Mouse (Mus musculus): ENCODE measurements around the gene Lgals4. TPM values are rescaled to one million over a fixed set of nuclear protein-coding genes. Genes with fewer than 3 reads are reported as not detected.

Lgals4 gene
- total RNA-seq, 2 experiments from 2014 or later = 2.6 to 23.2 TPM

DNA sequence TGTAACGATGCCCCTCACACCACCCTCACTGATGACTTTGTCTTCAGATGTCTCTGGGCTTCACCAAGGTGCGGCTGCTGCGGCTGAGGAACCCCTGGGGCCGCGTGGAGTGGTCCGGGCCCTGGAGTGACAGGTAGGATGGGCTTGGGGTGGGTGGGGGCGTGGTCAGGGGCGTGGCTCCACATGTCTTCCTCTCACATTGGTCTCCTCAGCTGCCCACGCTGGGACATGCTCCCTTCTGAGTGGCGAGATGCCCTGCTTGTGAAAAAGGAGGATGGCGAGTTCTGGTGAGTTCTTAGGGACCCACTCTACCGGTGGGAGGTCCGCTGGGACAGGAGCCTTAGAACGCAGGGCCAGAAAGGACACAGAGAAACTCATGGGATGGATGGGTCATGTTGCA lies 52.8 kb downstream of the Lgals4 start:
- ATAC-seq (replicated peaks; ENCODE audit: low FRiP score, low TSS enrichment, poor library complexity, severe bottlenecking) = no peak

DNA sequence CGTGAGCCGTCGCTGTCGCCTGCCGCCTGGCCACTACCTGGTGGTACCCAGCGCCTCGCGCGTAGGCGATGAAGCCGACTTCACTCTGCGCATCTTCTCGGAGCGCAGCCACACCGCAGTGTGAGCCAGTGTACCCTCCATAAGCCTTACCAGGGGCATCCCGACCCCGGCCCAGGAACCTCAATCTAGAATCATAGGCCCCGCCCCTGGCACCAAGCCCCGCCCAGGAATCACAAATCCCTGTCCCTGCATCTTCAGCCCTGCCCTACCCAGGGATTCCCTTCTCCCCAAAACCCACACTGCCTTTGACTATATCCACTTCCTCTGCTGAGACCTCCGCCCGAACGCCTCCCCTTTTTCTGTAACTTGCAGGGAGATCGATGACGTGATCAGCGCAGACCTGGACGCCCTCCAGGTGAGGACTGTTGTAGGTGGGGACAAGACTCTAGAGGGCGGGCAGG lies 55.1 kb downstream of the Lgals4 start:
- no peak for ATAC-seq (replicated peaks; ENCODE audit: low FRiP score, low TSS enrichment, poor library complexity, severe bottlenecking)

Other genes with a start within 250 kb of the Lgals4 start
- 20.3 and 26.2 TPM in 2 replicates for gene Samd4b, start 235.7 kb upstream of the Lgals4 start, total RNA-seq (2014; fragmentation: Nextera tagmentation)
- gene Samd4b, start 235.7 kb upstream of the Lgals4 start, total RNA-seq (2017) = 3.4 and 7.2 TPM in 2 replicates
- gene Pak4, start 235.7 kb upstream of the Lgals4 start, total RNA-seq (2014; fragmentation: Nextera tagmentation) = 5.3 and 8.3 TPM in 2 replicates
- gene Pak4, start 235.7 kb upstream of the Lgals4 start, total RNA-seq (2017) = 7.9 and 8.3 TPM in 2 replicates
- not detected in 2 replicates for gene Acp7, start 202.5 kb upstream of the Lgals4 start, total RNA-seq (2014; fragmentation: Nextera tagmentation)
- gene Acp7, start 202.5 kb upstream of the Lgals4 start, total RNA-seq (2017) = not detected in 2 replicates
- not detected in 2 replicates for gene Fbxo27, start 141.0 kb upstream of the Lgals4 start, total RNA-seq (2014; fragmentation: Nextera tagmentation)
- not detected in 2 replicates for gene Fbxo27, start 141.0 kb upstream of the Lgals4 start, total RNA-seq (2017)
- gene Fbxo17, start 117.0 kb upstream of the Lgals4 start, total RNA-seq (2014; fragmentation: Nextera tagmentation) = 1.6 TPM in 1 of 2 replicates, not detected in the other
- gene Fbxo17, start 117.0 kb upstream of the Lgals4 start, total RNA-seq (2017) = 0.34 and 1.2 TPM in 2 replicates
- 152 and 185 TPM in 2 replicates for gene Mrps12, start 92.0 kb upstream of the Lgals4 start, total RNA-seq (2014; fragmentation: Nextera tagmentation)
- 31.2 and 55.9 TPM in 2 replicates for gene Mrps12, start 92.0 kb upstream of the Lgals4 start, total RNA-seq (2017)
- 24.9 and 32.6 TPM in 2 replicates for gene Sars2, start 91.9 kb upstream of the Lgals4 start, total RNA-seq (2014; fragmentation: Nextera tagmentation)
- gene Sars2, start 91.9 kb upstream of the Lgals4 start, total RNA-seq (2017) = 11.3 and 15.6 TPM in 2 replicates
- not detected in 2 replicates for gene Ccer2, start 77.7 kb upstream of the Lgals4 start, total RNA-seq (2014; fragmentation: Nextera tagmentation)
- gene Ccer2, start 77.7 kb upstream of the Lgals4 start, total RNA-seq (2017) = not detected in 2 replicates
- 85.8 and 107 TPM in 2 replicates for gene Sirt2, start 67.1 kb upstream of the Lgals4 start, total RNA-seq (2014; fragmentation: Nextera tagmentation)
- 41.4 and 49.7 TPM in 2 replicates for gene Sirt2, start 67.1 kb upstream of the Lgals4 start, total RNA-seq (2017)
- 34.3 and 39.7 TPM in 2 replicates for gene Nfkbib, start 66.3 kb upstream of the Lgals4 start, total RNA-seq (2014; fragmentation: Nextera tagmentation)
- 10.3 and 12.8 TPM in 2 replicates for gene Nfkbib, start 66.3 kb upstream of the Lgals4 start, total RNA-seq (2017)
- gene Rinl, start 44.9 kb upstream of the Lgals4 start, total RNA-seq (2014; fragmentation: Nextera tagmentation) = 21.5 and 26.4 TPM in 2 replicates
- 17.9 and 24.5 TPM in 2 replicates for gene Rinl, start 44.9 kb upstream of the Lgals4 start, total RNA-seq (2017)
- 437 and 487 TPM in 2 replicates for gene Hnrnpl, start 25.3 kb upstream of the Lgals4 start, total RNA-seq (2014; fragmentation: Nextera tagmentation)
- 350 and 619 TPM in 2 replicates for gene Hnrnpl, start 25.3 kb upstream of the Lgals4 start, total RNA-seq (2017)
- 119 and 130 TPM in 2 replicates for gene Ech1, start 8.6 kb upstream of the Lgals4 start, total RNA-seq (2014; fragmentation: Nextera tagmentation)
- gene Ech1, start 8.6 kb upstream of the Lgals4 start, total RNA-seq (2017) = 85.5 and 95.0 TPM in 2 replicates
- gene Lgals7, start 30.0 kb downstream of the Lgals4 start, total RNA-seq (2014; fragmentation: Nextera tagmentation) = not detected in 2 replicates
- not detected in 2 replicates for gene Lgals7, start 30.0 kb downstream of the Lgals4 start, total RNA-seq (2017)
- not detected in 2 replicates for gene Capn12, start 47.6 kb downstream of the Lgals4 start, total RNA-seq (2014; fragmentation: Nextera tagmentation)
- not detected in 2 replicates for gene Capn12, start 47.6 kb downstream of the Lgals4 start, total RNA-seq (2017)
- gene Actn4, start 128.5 kb downstream of the Lgals4 start, total RNA-seq (2014; fragmentation: Nextera tagmentation) = 93.1 and 106 TPM in 2 replicates
- 41.1 and 51.7 TPM in 2 replicates for gene Actn4, start 128.5 kb downstream of the Lgals4 start, total RNA-seq (2017)
- gene Eif3k, start 148.0 kb downstream of the Lgals4 start, total RNA-seq (2014; fragmentation: Nextera tagmentation) = 499 and 586 TPM in 2 replicates
- 360 and 454 TPM in 2 replicates for gene Eif3k, start 148.0 kb downstream of the Lgals4 start, total RNA-seq (2017)
- 64.1 and 76.8 TPM in 2 replicates for gene Map4k1, start 148.2 kb downstream of the Lgals4 start, total RNA-seq (2014; fragmentation: Nextera tagmentation)
- gene Map4k1, start 148.2 kb downstream of the Lgals4 start, total RNA-seq (2017) = 42.6 and 47.9 TPM in 2 replicates

All from megakaryocyte-erythroid progenitor cell, adult 5-6 weeks (primary cell).